Mouse (Mus musculus): Measurements from ENCODE around the gene Fmod.

- TF ChIP-seq ZC3H11A (IDR thresholded peaks at IDR 0.05; ENCODE audit: borderline replicate concordance, low read depth, low read length) (no peak), HCFC1 (IDR thresholded peaks at IDR 0.05; ENCODE audit: borderline replicate concordance, insufficient read depth, low read length) (no peak), MAFK (IDR thresholded peaks at IDR 0.05; ENCODE audit: insufficient read depth, low read depth, low read length) (no peak)
Measured at GRCm38 (mm10) chr1:134057736-134058135, 20.7 kb downstream of the Fmod start.

Data from ES-E14 (cell line).